Mouse (Mus musculus) midbrain, embryonic 12.5 days (tissue): ENCODE results near the gene Ppp6r3. TPM values are rescaled to one million over a fixed set of nuclear protein-coding genes. Genes with fewer than 3 reads are reported as not detected.

Experiments
- ATAC-seq: fragments of 200-750 bp; cut with Nextera tagmentation; 2 replicates; pipeline ENCODE4 v1.8.0; 2017; ENCODE audit warnings: low read depth, moderate TSS enrichment, moderate library complexity; ENCODE audit not compliant: low FRiP score
- H3K27ac ChIP-seq: fragments of 300-500 bp; sonication (generic); replicated peaks from 2 replicates; pipeline ENCODE4 v1.5.1; 2016; ENCODE audit warnings: mild to moderate bottlenecking
- H3K27me3 ChIP-seq: fragments of 300-500 bp; sonication (generic); 2 replicates; pipeline ENCODE4 v1.6.1; 2016; ENCODE audit warnings: mild to moderate bottlenecking
- H3K36me3 ChIP-seq: fragments of 300-500 bp; sonication (generic); 2 replicates; pipeline ENCODE4 v1.6.1; 2016
- H3K4me1 ChIP-seq: fragments of 300-500 bp; sonication (generic); 2 replicates; pipeline ENCODE4 v1.6.1; 2016
- H3K4me2 ChIP-seq: fragments of 300-500 bp; sonication (generic); replicated peaks from 2 replicates; pipeline ENCODE4 v1.6.1; 2016; ENCODE audit warnings: mild to moderate bottlenecking, moderate library complexity
- H3K4me3 ChIP-seq: fragments of 300-500 bp; sonication (generic); 2 replicates; pipeline ENCODE4 v1.5.1; 2016; ENCODE audit warnings: mild to moderate bottlenecking
- H3K9ac ChIP-seq: fragments of 300-500 bp; sonication (generic); replicated peaks from 2 replicates; pipeline ENCODE4 v1.6.1; 2016; ENCODE audit warnings: mild to moderate bottlenecking, moderate library complexity
- H3K9me3 ChIP-seq: fragments of 300-500 bp; sonication (generic); 2 replicates; pipeline ENCODE4 v1.6.1; 2016; ENCODE audit warnings: mild to moderate bottlenecking
- WGBS: fragments of 180-500 bp; shearing (Covaris S2); methylation state at CpG from one replicate; pipeline ENCODE4 v1.1.7; 2016; 5-methylcytosine and 5-hydroxymethylcytosine counted together
- polyA plus RNA-seq: library from polyadenylated mRNA; unstranded; fragments of >200 nt; fragmentation: Nextera tagmentation; extraction: Ambion mirVana; gene quantifications from 2 replicates; pipeline ENCODE4 v1.2.1, GENCODE M21; 2016

Ppp6r3 gene
- polyA plus RNA-seq, 1 experiment from 2014 or later = 86.1 TPM

DNA sequence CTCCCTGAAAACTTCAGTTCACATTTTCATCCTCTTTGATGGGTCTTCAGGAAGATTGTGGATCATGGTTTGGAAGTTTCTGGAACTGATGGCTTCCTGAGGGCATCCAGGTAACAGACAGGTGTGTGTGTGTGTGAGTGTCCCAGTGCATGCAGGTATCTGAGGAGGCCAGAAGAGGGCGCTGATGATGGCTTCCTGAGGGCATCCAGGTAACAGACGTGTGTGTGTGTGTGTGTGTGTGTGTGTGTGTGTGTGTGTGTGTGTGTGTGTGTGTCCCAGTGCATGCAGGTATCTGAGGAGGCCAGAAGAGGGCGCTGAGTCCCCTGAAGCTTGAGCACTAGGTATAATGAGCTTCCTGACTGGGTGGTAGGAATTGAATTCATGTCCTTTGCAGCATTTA lies 128.2 kb downstream of the Ppp6r3 start:
- ATAC-seq = no peak
- Histone ChIP-seq H3K27ac (no peak overlapping the region), H3K9me3 (0 out of 2 replicates have a peak, but pooled peaks cover 4% of the 10 kb centered on the region)

GRCm38 (mm10) chr19:3441092-3441491 lies 134.5 kb downstream of the Ppp6r3 start:
- WGBS = 63% methylated on average over 10 of the region's 10 CpGs
- Histone ChIP-seq H3K4me3 (no peak overlapping the region), H3K27ac (no peak overlapping the region), H3K9me3 (no peaks in the 10 kb centered on the region), H3K27me3 (no peaks in the 10 kb centered on the region), H3K36me3 (no peaks in the 10 kb centered on the region), H3K4me2 (no peak overlapping the region), H3K9ac (no peak overlapping the region), H3K4me1 (peaks cover 7% of the 10 kb centered on the region; the same call in 1 of the 2 replicates)
- no peak for ATAC-seq

More for the DNA sequence above, 128.2 kb downstream of the Ppp6r3 start:
- H3K4me2 ChIP-seq = no peak overlapping the region
- WGBS = 75% methylated on average over 3 of the region's 3 CpGs
- 0 out of 2 replicates have a peak, but pooled peaks cover 3% of the 10 kb centered on the region for H3K4me1 ChIP-seq
- H3K27me3 ChIP-seq = no peaks in the 10 kb centered on the region
- H3K4me3 ChIP-seq = no peak overlapping the region
- H3K36me3 ChIP-seq = no peaks in the 10 kb centered on the region
- H3K9ac ChIP-seq = no peak overlapping the region

- Histone ChIP-seq H3K27me3 (no peaks in the 10 kb centered on the region), H3K27ac (no peak overlapping the region), H3K4me3 (no peak overlapping the region), H3K36me3 (no peaks in the 10 kb centered on the region), H3K4me2 (no peak overlapping the region), H3K9ac (no peak overlapping the region), H3K9me3 (no peaks in the 10 kb centered on the region), H3K4me1 (peaks cover 7% of the 10 kb centered on the region; the same call in 1 of the 2 replicates)
- ATAC-seq = no peak
- WGBS = 85% methylated on average over 5 of the region's 5 CpGs
Measured at GRCm38 (mm10) chr19:3440667-3441066, 134.9 kb downstream of the Ppp6r3 start.

- Histone ChIP-seq H3K27ac (no peak overlapping the region), H3K4me1 (peaks cover 16% of the 10 kb centered on the region; the same call in 1 of the 2 replicates), H3K4me3 (no peak overlapping the region), H3K27me3 (no peaks in the 10 kb centered on the region), H3K36me3 (no peaks in the 10 kb centered on the region), H3K9ac (no peak overlapping the region), H3K4me2 (no peak overlapping the region), H3K9me3 (no peaks in the 10 kb centered on the region)
- WGBS = 75% methylated on average over 5 of the region's 5 CpGs
- no peak for ATAC-seq
Measured at GRCm38 (mm10) chr19:3437980-3438379, 137.6 kb downstream of the Ppp6r3 start.

- peak; percentile 36; the same call in 1 of the 2 replicates for ATAC-seq
- Histone ChIP-seq H3K27me3 (no peaks in the 10 kb centered on the region), H3K9me3 (no peaks in the 10 kb centered on the region), H3K36me3 (no peaks in the 10 kb centered on the region), H3K4me3 (no peak overlapping the region), H3K4me1 (peaks cover 16% of the 10 kb centered on the region; the same call in 1 of the 2 replicates), H3K9ac (no peak overlapping the region), H3K4me2 (no peak overlapping the region), H3K27ac (no peak overlapping the region)
- WGBS = 54% methylated on average over 9 of the region's 9 CpGs
Measured at GRCm38 (mm10) chr19:3436840-3437239, 138.7 kb downstream of the Ppp6r3 start.

- WGBS = 85% methylated on average over 3 of the region's 3 CpGs
- Histone ChIP-seq H3K27ac (no peak overlapping the region), H3K9ac (no peak overlapping the region)
Measured at GRCm38 (mm10) chr19:3435824-3436223, 139.7 kb downstream of the Ppp6r3 start.

DNA sequence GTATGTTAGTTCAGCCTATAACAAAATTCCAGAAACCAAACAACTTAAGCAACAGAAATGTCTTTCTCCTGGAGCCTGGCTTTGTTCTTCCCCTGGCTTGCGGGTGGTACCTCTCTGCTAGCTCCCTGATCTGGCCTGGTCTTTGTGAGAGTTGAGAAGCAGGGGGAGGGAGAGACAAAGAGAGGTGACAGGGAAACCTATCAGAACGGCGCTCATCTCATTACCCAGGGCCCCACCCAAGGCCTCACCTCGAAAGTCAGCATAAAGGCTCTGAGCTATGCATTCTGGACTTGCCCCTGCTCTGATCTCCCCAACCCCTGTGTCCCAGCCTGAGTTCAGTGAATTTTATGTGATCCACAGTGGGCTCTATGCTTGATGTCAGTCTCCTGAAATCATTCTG lies 140.9 kb downstream of the Ppp6r3 start:
- 42% methylated on average over 4 of the region's 4 CpGs for WGBS
- H3K4me1 ChIP-seq = peaks cover 9% of the 10 kb centered on the region; the same call in 1 of the 2 replicates
- H3K27ac ChIP-seq = no peak overlapping the region
- H3K4me2 ChIP-seq = no peak overlapping the region
- no peak overlapping the region for H3K4me3 ChIP-seq
- H3K9ac ChIP-seq = no peak overlapping the region
- H3K27me3 ChIP-seq = no peaks in the 10 kb centered on the region
- H3K9me3 ChIP-seq = no peaks in the 10 kb centered on the region
- ATAC-seq = no peak
- no peaks in the 10 kb centered on the region for H3K36me3 ChIP-seq

More at GRCm38 (mm10) chr19:3435824-3436223, 139.7 kb downstream of the Ppp6r3 start:
- no peaks in the 10 kb centered on the region for H3K27me3 ChIP-seq
- no peak overlapping the region for H3K4me3 ChIP-seq
- H3K36me3 ChIP-seq = no peaks in the 10 kb centered on the region
- peaks cover 16% of the 10 kb centered on the region; the same call in 1 of the 2 replicates for H3K4me1 ChIP-seq
- H3K4me2 ChIP-seq = no peak overlapping the region
- no peak for ATAC-seq
- H3K9me3 ChIP-seq = no peaks in the 10 kb centered on the region

DNA sequence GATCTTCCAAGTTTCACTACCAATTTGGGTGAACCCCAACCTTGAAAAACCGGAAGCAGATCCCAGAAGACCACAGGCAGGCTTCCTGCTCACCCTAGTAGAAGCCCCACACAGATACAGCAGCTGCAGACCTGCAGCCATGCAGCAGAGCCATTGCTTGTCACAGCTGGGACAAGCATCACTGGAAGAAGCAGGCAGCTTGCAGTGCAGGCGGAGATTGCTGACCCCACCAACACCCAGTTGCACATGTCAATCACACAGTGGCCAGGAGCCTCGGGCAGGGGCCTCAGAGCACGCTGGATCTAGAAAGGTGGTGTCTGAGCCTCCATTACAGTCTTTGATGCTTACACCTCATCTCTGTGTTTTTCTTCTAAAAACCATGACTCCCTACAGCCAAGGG lies 141.4 kb downstream of the Ppp6r3 start:
- WGBS = 46% methylated on average over 4 of the region's 4 CpGs
- Histone ChIP-seq H3K27me3 (no peaks in the 10 kb centered on the region), H3K27ac (no peak overlapping the region), H3K9me3 (no peaks in the 10 kb centered on the region), H3K4me1 (peaks cover 12% of the 10 kb centered on the region; the same call in 1 of the 2 replicates), H3K36me3 (no peaks in the 10 kb centered on the region), H3K4me3 (no peak overlapping the region), H3K9ac (no peak overlapping the region), H3K4me2 (no peak overlapping the region)
- ATAC-seq = no peak

DNA sequence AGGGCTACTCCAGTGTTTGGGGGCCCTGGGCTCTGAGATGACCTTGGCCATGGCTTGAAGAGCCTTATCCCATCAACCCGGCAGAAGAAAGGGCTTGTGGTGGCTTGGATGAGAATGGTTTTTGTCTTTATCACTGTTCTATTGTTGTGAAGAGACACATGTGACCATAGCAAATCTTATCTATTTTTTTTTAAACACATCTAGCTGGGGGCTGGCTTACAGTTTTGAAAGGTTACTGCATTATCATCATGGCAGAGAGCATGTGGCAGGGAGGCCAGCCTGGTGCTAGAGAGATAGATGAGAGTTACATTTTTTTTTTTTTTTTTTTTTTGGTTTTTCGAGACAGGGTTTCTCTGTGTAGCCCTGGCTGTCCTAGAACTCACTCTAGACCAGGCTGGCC lies 143.6 kb downstream of the Ppp6r3 start:
- no peak overlapping the region for H3K27ac ChIP-seq
- no peak for ATAC-seq
- no peak overlapping the region for H3K4me3 ChIP-seq
- H3K9me3 ChIP-seq = no peaks in the 10 kb centered on the region
- H3K27me3 ChIP-seq = no peaks in the 10 kb centered on the region
- WGBS = 86% methylated on average over 1 of the region's 2 CpGs
- H3K4me2 ChIP-seq = no peak overlapping the region
- no peak overlapping the region for H3K9ac ChIP-seq
- H3K36me3 ChIP-seq = no peaks in the 10 kb centered on the region
- H3K4me1 ChIP-seq = peaks cover 12% of the 10 kb centered on the region; the same call in 1 of the 2 replicates

DNA sequence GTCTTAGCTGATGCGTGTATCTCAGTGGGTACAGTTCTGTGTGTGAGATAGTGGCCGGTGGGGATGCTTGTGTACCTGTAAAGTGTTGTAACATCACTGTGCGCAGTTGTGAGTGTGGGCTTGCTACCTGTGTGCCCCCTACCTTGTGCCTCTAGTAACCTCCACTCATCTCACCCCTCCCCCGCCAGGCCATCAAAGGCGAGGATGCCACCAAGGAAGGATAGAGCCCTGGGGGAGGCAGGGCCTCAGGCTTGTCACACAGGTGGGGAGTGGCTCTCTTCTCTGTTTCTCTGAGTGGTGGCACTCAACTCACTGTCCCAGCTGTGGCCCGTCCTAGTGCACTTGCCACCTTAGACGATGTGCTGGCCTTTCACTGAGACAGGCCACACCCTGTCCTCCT lies 144.5 kb downstream of the Ppp6r3 start:
- H3K27me3 ChIP-seq = no peaks in the 10 kb centered on the region
- no peak overlapping the region for H3K4me3 ChIP-seq
- H3K9me3 ChIP-seq = no peaks in the 10 kb centered on the region
- ATAC-seq = no peak
- H3K36me3 ChIP-seq = no peaks in the 10 kb centered on the region
- H3K27ac ChIP-seq = no peak overlapping the region
- H3K4me2 ChIP-seq = no peak overlapping the region
- peaks cover 12% of the 10 kb centered on the region; the same call in 1 of the 2 replicates for H3K4me1 ChIP-seq
- H3K9ac ChIP-seq = no peak overlapping the region
- 81% methylated on average over 7 of the region's 7 CpGs for WGBS

GRCm38 (mm10) chr19:3429156-3429816 lies 146.3 kb downstream of the Ppp6r3 start:
- WGBS = 43% methylated on average over 7 of the region's 7 CpGs
- peak; percentile 58 for ATAC-seq
- Histone ChIP-seq H3K27me3 (0 out of 2 replicates have a peak, but pooled peaks cover 3% of the 10 kb centered on the region), H3K36me3 (no peaks in the 10 kb centered on the region), H3K4me1 (peaks cover 12% of the 10 kb centered on the region; the same call in 1 of the 2 replicates), H3K9me3 (no peaks in the 10 kb centered on the region), H3K27ac (peak overlapping the region; percentile 63), H3K9ac (no peak overlapping the region), H3K4me2 (no peak overlapping the region), H3K4me3 (no peak overlapping the region)

DNA sequence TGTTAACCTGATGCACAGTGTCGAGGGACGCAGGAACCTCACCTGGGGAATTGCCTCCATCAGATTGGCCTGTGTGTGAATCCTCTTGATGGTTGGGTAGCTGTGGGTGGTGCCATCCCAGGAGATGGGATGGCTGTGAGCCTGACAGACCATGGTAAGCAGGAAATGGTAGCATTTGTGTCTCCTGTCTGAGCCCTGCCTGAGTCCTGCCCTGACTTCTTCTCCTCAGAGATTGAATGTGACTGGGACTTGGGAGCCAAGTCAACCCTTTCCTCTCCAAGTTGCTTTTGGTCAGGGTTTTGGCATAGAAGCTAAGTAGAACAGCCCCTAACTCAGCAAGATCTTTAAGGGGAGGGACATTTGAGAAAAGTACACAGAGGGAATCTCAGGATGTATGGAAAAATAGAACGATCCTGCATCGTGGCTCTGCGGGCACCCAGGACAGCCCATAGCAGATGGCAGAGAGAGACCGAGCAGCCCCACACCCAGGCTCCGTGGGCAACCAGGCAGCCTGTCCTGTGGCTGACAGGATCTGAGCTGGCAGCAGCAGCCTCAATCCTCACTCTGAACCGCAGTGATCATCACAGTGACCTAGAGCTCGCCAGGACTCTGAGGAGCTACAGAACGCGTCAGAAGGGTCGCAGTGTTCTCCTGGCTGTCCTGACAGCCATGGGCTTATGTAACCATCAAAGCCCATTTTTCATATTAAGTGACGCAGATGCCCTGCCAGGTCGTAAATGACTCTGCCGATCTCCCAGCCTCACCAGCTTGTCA lies 147.3 kb downstream of the Ppp6r3 start:
- WGBS = 90% methylated on average over 15 of the region's 15 CpGs
- Histone ChIP-seq H3K4me2 (no peak overlapping the region), H3K27me3 (0 out of 2 replicates have a peak, but pooled peaks cover 3% of the 10 kb centered on the region), H3K9ac (no peak overlapping the region), H3K9me3 (no peaks in the 10 kb centered on the region), H3K27ac (no peak overlapping the region), H3K4me3 (no peak overlapping the region), H3K4me1 (peaks cover 3% of the 10 kb centered on the region; the same call in 1 of the 2 replicates), H3K36me3 (no peaks in the 10 kb centered on the region)
- no peak for ATAC-seq
